Mouse (Mus musculus) myocyte (in vitro differentiated cells): ENCODE measurements around the gene Phex. TPM values are rescaled to one million over a fixed set of nuclear protein-coding genes. Genes with fewer than 3 reads are reported as not detected.

ENCODE experiments used
- H3K27me3 ChIP-seq: one replicate; pipeline ENCODE4 v1.6.1; 2011; ENCODE audit not compliant: control insufficient read depth, insufficient read depth, insufficient read length
- H3K36me3 ChIP-seq: one replicate; pipeline ENCODE4 v1.6.1; 2011; ENCODE audit not compliant: control insufficient read depth, insufficient read depth
- H3K4me2 ChIP-seq: one replicate; pipeline ENCODE4 v1.6.1; 2011; ENCODE audit warnings: low read depth, control low read depth
- H3K4me3 ChIP-seq: one replicate; pipeline ENCODE4 v1.5.1; 2011; ENCODE audit warnings: mild to moderate bottlenecking, control low read depth, moderate library complexity
- H3K79me2 ChIP-seq: one replicate; pipeline ENCODE4 v1.6.1; 2011; ENCODE audit not compliant: control insufficient read depth, insufficient read depth
- H3ac ChIP-seq: one replicate; pipeline ENCODE4 v1.6.1; 2011; ENCODE audit not compliant: control insufficient read depth, insufficient read length
- CEBPB ChIP-seq: IDR thresholded peaks from 2 replicates; pipeline ENCODE4 v1.6.1; 2011; ENCODE audit warnings: mild to moderate bottlenecking, moderate library complexity; ENCODE audit not compliant: poor library complexity, insufficient read depth, severe bottlenecking
- E2F4 ChIP-seq: IDR thresholded peaks from one replicate; pipeline ENCODE4 v1.6.1; 2011; ENCODE audit warnings: mild to moderate bottlenecking, control low read depth, moderate library complexity; ENCODE audit not compliant: insufficient read depth
- MAX ChIP-seq: IDR thresholded peaks from one replicate; pipeline ENCODE4 v1.6.1; 2011; ENCODE audit warnings: low read depth, mild to moderate bottlenecking, control low read depth
- MYOD1 ChIP-seq, 3 experiments: IDR thresholded peaks; one replicate each; pipeline ENCODE4 v1.6.1; 2011; ENCODE audit warnings: control low read depth in 2 of 3, low read depth in 2 of 3, mild to moderate bottlenecking in 2 of 3, moderate library complexity in 1 of 3; ENCODE audit not compliant: insufficient read length in 2 of 3, control insufficient read depth in 1 of 3
- MYOG ChIP-seq, 3 experiments: IDR thresholded peaks; one replicate each; pipeline ENCODE4 v1.6.1; 2011; ENCODE audit warnings: control low read depth in 2 of 3, low read depth in 2 of 3, mild to moderate bottlenecking in 2 of 3; ENCODE audit not compliant: insufficient read length in 2 of 3, control insufficient read depth in 1 of 3, insufficient read depth in 1 of 3
- POLR2A ChIP-seq: IDR thresholded peaks from one replicate; pipeline ENCODE4 v1.6.1; 2011; ENCODE audit warnings: low read depth, mild to moderate bottlenecking, control low read depth, moderate library complexity; ENCODE audit not compliant: insufficient read length
- POLR2AphosphoS2 ChIP-seq: IDR thresholded peaks from one replicate; pipeline ENCODE4 v1.6.1; 2011; ENCODE audit warnings: low read depth, control low read depth; ENCODE audit not compliant: insufficient read length
- REST ChIP-seq: IDR thresholded peaks from one replicate; pipeline ENCODE4 v1.6.1; 2011; ENCODE audit warnings: mild to moderate bottlenecking, control low read depth, moderate library complexity; ENCODE audit not compliant: insufficient read depth, insufficient read length
- SRF ChIP-seq: IDR thresholded peaks from one replicate; pipeline ENCODE4 v1.6.1; 2011; ENCODE audit warnings: low read depth; ENCODE audit not compliant: control insufficient read depth, insufficient read length
- TCF12 ChIP-seq: IDR thresholded peaks from one replicate; pipeline ENCODE4 v1.6.1; 2011; ENCODE audit warnings: mild to moderate bottlenecking, control low read depth; ENCODE audit not compliant: poor library complexity, insufficient read depth, severe bottlenecking
- TCF3 ChIP-seq: IDR thresholded peaks from one replicate; pipeline ENCODE4 v1.6.1; 2011; ENCODE audit warnings: low read depth, control low read depth; ENCODE audit not compliant: insufficient read length
- USF1 ChIP-seq: IDR thresholded peaks from one replicate; pipeline ENCODE4 v1.6.1; 2011; ENCODE audit warnings: low read depth, mild to moderate bottlenecking, control low read depth, moderate library complexity
- polyA plus RNA-seq: library from polyadenylated mRNA; unstranded; fragments of >200 nt; fragmentation: generic; extraction: Trizol; gene quantifications from one replicate; pipeline ENCODE4 v1.2.1, GENCODE M21; 2012; ENCODE audit warnings: missing spikeins

The Phex gene
- polyA plus RNA-seq, 1 experiment, result 0.25 TPM

- TF ChIP-seq MYOG (IDR thresholded peaks at IDR 0.05; ENCODE audit: control insufficient read depth in 1 of 3, insufficient read depth in 1 of 3, insufficient read length in 2 of 3, low read depth in 2 of 3) (no peak), MAX (no peak), E2F4 (no peak), MYOD1 (IDR thresholded peaks at IDR 0.05; ENCODE audit: control insufficient read depth in 1 of 3, insufficient read length in 2 of 3, low read depth in 2 of 3) (no peak), SRF (no peak), USF1 (no peak), TCF3 (no peak), TCF12 (no peak), REST (no peak), POLR2AphosphoS2 (no peak), POLR2A (no peak), CEBPB (no peak)
- no peak overlapping the region for H3ac ChIP-seq
- H3K4me3 ChIP-seq, result no peak overlapping the region
- H3K27me3 ChIP-seq, result no peaks in the 10 kb centered on the region
- H3K79me2 ChIP-seq, result no peaks in the 10 kb centered on the region
- H3K4me2 ChIP-seq, result peak overlapping the region; percentile 7
- no peaks in the 10 kb centered on the region for H3K36me3 ChIP-seq
These were observed 107.7 kb downstream of the Phex start for GRCm38 (mm10) chrX:157307411-157307810.

DNA sequence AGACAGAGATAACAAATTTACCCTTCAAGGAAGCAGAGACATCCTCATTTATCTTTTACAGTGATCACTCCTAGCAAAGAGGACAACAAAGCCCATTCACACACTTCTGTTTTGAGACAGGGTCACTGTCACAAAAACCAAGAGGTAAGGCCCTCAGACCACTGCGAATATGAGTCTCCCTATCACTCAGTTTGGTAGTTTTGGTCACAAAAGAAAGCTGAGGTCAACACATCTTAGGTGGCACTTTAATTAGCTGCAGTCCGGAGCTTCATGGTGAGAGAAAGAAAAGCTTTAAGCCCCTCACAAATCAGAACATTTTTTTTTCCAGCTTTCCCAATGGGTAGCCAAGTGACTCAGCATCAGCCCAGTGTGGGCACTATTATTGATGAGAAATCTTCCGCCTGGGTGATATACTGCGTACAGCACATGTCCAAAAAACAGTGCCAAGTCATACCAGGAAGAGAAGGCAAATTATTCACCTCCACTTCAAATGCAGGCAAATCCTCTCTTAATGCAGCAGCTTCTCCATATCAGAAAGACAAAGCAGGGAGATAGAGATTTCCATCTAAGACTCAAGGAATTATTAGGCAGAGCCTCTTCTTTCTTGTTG is 108.2 kb downstream of the Phex start:
- TF ChIP-seq TCF3 (no peak), MAX (no peak), TCF12 (no peak), USF1 (no peak), MYOG (IDR thresholded peaks at IDR 0.05; ENCODE audit: control insufficient read depth in 1 of 3, insufficient read depth in 1 of 3, insufficient read length in 2 of 3, low read depth in 2 of 3) (no peak), E2F4 (no peak), CEBPB (no peak), POLR2AphosphoS2 (no peak), REST (no peak), POLR2A (no peak), MYOD1 (IDR thresholded peaks at IDR 0.05; ENCODE audit: control insufficient read depth in 1 of 3, insufficient read length in 2 of 3, low read depth in 2 of 3) (no peak)
- Histone ChIP-seq H3K4me2 (peak overlapping the region; percentile 7), H3K4me3 (no peak overlapping the region), H3ac (no peak overlapping the region), H3K79me2 (no peaks in the 10 kb centered on the region), H3K27me3 (no peaks in the 10 kb centered on the region), H3K36me3 (no peaks in the 10 kb centered on the region)

DNA sequence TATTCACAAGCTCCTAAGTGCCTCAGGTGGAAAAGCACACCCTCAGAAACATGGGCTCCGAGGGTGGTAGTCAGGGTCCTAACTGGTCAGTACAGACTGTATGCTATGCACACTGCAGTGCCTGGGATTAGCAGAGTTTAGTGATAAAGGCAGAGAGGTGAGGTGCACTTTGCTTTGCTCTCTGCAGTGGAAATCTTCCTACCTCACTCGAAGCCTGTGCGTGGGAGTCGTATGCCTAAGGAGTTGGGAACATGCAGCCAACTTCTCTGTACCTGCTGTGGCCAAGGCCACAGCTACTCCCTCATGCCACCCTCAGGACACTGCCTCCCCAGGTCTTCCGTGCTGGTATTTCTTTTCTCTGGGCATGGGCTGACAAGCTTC is 109.3 kb downstream of the Phex start:
- H3K4me2 ChIP-seq, result no peak overlapping the region
- H3K4me3 ChIP-seq, result no peak overlapping the region
- no peaks in the 10 kb centered on the region for H3K36me3 ChIP-seq
- no peaks in the 10 kb centered on the region for H3K27me3 ChIP-seq
- H3ac ChIP-seq, result no peak overlapping the region
- no peaks in the 10 kb centered on the region for H3K79me2 ChIP-seq
- TF ChIP-seq REST (no peak), MYOG (IDR thresholded peaks at IDR 0.05; ENCODE audit: control insufficient read depth in 1 of 3, insufficient read depth in 1 of 3, insufficient read length in 2 of 3, low read depth in 2 of 3) (no peak), CEBPB (no peak)

DNA sequence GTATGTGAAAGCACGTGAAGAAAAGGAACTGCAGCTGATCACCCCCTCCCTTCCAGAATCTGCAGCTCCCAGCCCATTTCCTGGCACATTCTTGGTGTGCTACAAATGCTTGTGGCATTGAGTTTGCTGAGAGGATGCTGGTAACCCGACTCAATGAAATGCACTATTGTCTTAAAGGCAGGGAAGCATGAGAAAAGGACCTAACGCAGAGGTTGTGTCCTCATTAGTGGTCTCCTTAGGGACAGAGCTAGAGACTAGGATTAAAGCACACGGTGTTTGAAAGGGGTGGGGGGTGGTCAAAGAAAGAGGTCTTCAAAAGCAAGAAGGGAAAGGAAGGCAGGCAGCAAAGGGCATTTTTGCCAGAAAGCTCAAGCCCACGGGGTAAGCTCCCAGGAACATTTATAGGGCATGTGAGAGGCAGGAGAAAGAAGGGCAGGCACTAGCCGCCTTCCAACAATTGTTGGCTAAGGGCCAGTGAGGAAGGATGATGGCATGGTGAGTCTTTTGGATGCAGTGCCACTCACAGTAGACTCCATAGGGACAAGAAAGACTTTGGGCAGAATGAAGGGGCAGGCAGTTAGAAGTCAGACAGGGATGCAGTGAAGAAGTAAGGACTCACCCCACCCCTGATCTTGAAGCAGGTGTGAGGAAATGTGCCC is 109.8 kb downstream of the Phex start:
- no peak overlapping the region for H3K4me3 ChIP-seq
- H3K36me3 ChIP-seq, result no peaks in the 10 kb centered on the region
- H3K4me2 ChIP-seq, result no peak overlapping the region
- no peak for TF ChIP-seq USF1
- TF ChIP-seq MAX, result no peak
- TF ChIP-seq SRF, result no peak
- no peak for TF ChIP-seq TCF12
- TF ChIP-seq MYOD1 (IDR thresholded peaks at IDR 0.05; ENCODE audit: control insufficient read depth in 1 of 3, insufficient read length in 2 of 3, low read depth in 2 of 3), result no peak
- no peaks in the 10 kb centered on the region for H3K27me3 ChIP-seq
- H3K79me2 ChIP-seq, result no peaks in the 10 kb centered on the region
- no peak overlapping the region for H3ac ChIP-seq

DNA sequence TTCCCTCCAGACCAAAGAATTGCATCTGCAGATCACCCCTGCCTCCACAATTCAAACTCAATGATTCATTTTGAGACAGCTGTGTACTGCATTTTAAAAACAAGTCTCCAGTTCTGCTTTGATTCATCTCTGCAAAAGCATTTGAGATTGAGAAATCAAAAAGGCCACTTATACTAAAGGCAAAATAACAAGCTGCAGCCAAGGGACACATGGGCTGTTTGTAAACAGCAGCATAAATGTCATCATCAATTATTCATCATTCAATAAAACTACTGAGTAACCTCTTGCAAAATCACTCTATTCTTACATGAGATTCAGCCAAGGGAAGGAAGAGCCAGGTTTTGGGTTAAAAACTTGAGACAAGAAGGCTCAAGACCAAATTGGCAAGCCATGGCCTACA is 122.7 kb downstream of the Phex start:
- H3K4me2 ChIP-seq, result no peak overlapping the region
- no peak overlapping the region for H3ac ChIP-seq
- TF ChIP-seq TCF3 (no peak), CEBPB (peak; percentile 39; the same call in 1 of the 2 replicates)
- H3K36me3 ChIP-seq, result no peaks in the 10 kb centered on the region
- H3K27me3 ChIP-seq, result no peaks in the 10 kb centered on the region
- no peaks in the 10 kb centered on the region for H3K79me2 ChIP-seq
- no peak overlapping the region for H3K4me3 ChIP-seq
